Mouse (Mus musculus) kidney, postnatal 14 days (tissue): ENCODE data around the gene Iqcb1.

Experiments used
- DNase-seq: peaks from one replicate; pipeline ENCODE4 v3.0.0; 2022; ENCODE audit warnings: mixed read lengths

Gene Iqcb1

DNA sequence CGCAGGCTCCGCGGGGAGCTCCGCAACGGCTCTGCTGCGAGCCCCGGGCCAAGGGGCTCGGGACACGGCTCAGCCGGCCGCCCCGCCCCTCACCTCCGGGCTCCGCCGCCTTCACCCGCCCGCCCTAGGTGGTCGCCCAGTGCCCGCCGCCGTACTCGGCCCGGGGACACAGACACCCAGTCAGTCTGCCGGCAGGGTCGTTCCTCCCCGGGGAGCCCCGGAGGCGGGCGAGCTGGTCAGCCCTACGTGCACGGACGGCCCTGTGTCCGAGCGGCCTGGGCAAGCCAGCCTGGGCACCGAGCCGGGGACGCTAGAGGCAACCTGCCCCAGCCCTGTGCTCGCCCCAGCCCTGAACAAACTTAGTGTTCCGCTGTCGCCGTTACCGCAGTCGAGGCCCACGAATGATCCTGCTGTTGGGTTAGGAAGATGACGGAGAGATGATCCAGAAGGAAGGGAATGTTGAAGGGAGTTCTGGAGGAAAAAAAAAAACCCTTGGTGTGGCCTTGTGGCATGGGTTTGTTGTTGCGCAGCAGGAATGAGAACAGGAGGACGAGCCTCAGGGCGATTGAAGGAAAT is 47.2 kb downstream of the Iqcb1 start:
- no peak for DNase-seq

DNA sequence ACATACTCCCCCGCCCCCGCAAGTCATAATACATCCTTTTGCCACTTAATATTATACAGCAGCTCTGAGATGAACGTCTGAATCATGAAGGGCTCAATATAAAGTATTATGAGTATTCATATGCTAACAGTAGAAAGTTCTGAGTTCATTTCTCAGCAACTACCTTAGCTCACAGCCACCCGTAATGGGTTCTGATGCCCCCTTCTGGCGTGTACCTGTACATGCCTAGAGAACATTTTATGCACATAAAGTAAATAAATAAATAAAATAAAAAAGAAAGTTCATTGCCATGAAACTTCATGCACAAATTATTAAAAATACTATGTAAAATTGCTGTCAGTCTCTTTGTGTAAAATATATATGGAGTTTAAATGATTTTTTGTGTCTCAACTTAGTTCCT is 49.1 kb downstream of the Iqcb1 start:
- no peak for DNase-seq

GRCm38 (mm10) chr16:36882737-36883343 is 54.7 kb downstream of the Iqcb1 start:
- DNase-seq = no peak

- DNase-seq = no peak
Observed at GRCm38 (mm10) chr16:36884881-36885280, 56.7 kb downstream of the Iqcb1 start.

DNA sequence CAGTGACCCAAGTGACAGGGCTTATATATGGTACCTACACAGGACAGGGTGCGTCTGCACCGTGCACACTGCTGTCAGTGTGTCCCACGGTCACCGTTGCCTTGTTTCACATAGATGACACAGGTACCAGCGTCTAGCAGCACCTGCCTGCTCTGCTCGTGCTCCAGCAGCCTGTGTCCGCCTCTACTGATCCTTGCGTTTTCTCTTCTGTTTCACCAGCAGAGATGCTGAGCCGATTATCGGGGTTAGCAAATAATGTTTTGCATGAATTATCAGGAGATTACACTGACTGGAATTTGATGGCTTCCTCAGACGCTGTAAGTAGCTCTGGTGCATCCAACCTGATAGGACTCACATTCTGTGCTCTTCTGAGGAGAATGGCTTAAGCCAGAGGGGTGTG is 57.7 kb downstream of the Iqcb1 start:
- no peak for DNase-seq

DNA sequence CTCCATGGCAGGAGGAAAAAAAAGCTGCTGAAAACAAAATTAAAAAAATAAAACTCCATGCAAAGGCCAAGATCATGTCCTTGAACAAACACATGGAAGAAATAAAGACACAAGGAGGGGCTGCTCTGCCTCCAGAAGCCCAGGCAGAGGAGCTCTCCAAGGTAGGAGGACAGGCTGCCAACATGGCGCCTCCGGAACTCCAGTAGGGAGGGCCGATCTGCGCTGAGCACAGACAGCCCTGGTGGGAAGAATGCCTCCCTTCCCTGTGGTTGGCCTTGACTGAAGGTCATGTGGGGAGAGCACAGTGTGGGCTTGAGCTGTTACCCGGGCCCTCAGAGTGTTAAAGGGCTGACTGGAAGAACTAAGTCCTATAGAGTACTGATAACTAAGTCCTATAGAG is 59.4 kb downstream of the Iqcb1 start:
- DNase-seq = no peak

DNA sequence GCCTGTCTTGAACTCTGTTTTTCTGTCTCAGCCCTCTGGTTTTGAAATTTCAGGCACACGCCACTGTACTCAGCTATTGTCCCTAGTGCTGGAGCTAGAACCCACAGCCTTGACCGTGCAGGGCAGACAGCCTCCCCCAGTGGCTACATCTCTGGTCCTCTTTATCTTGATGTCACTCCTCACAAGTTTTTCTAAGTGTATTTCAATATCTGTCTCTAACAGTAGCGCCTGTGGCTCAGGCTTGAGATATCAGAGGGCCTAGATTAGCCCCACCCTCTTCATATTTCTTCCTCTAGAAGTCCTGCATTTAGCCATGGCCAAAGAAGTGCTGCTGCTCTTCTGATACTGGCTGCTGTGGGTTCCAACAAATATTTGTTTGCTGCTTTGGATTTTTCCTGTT is 62.4 kb downstream of the Iqcb1 start:
- DNase-seq = no peak

- no peak for DNase-seq
Observed at GRCm38 (mm10) chr16:36891415-36891814, 63.2 kb downstream of the Iqcb1 start.

- DNase-seq = no peak
Observed at GRCm38 (mm10) chr16:36893317-36893716, 65.1 kb downstream of the Iqcb1 start.

- DNase-seq = no peak
Observed at GRCm38 (mm10) chr16:36896712-36897111, 68.5 kb downstream of the Iqcb1 start.

GRCm38 (mm10) chr16:36903156-36903555 is 75.0 kb downstream of the Iqcb1 start:
- no peak for DNase-seq

DNA sequence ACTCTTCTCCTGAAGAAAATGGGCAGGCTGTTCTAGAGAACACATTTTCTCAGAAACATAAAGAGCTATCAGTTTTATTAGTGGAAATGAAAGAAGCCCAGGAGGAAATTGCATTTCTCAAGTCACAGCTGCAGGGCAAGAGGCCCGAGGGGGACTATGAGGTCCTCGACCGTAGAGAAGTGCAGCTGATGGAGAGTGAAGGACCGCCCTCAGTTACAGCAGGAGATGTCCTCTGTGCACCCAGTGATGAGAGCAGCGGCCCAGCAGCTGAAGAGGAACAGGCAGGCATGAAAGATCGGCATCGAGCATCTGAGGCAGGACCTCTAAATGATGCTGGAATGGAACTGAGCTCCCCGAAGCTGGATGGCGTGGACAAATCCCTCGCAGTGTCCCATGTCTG is 83.7 kb downstream of the Iqcb1 start:
- DNase-seq = no peak

GRCm38 (mm10) chr16:36912311-36912710 is 84.1 kb downstream of the Iqcb1 start:
- DNase-seq = no peak

DNA sequence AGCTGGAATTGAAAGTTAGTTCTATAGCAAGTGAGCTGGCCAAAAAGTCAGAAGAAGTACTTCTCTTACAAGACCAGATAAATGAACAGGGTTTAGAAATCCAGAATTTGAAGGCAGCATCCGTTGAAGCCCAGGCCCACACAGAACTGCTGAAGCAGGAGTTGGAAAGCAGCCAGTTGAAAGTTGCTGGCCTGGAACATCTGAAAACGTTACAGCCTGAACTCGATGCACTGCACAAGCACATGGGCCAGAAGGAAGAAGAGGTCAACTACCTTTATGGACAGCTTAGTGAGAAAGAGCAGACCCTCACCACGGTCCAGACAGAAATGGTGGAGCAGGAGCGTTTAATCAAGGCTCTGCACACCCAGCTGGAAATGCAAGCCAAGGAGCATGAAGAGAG is 86.0 kb downstream of the Iqcb1 start:
- DNase-seq = peak; percentile 77

DNA sequence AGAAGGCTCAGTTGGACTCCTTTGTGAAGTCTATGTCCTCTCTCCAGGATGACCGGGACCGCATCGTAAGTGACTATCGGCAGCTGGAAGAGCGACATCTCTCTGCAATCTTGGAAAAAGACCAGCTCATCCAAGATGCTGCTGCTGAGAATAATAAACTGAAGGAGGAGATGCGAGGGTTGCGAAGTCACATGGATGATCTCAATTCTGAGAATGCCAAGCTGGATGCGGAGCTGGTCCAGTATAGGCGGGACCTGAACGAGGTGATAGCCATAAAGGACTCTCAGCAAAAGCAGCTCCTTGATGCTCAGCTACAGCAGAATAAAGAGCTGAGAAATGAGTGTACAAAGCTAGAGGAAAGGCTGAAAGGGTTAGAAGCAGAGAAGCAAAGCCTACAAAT is 90.3 kb downstream of the Iqcb1 start:
- no peak for DNase-seq

DNA sequence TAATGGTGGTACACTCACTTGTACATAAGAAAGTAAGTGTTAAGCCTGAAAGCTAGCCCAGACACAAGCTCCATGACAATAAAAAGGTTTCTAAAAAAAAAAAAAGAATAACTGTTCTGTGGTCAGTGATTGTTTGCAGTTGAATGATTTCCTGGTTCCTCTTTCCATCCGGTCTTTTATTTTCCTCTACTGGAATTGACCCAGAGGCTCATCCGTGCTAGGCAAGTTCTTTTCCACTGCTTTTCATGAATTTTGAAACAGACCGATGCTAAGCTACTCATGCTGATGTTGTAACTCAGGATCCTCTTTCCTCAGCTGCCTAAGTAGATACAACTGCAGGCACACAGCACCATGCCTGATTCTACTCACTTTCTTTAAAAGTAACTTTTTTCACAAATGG is 92.2 kb downstream of the Iqcb1 start:
- no peak for DNase-seq

DNA sequence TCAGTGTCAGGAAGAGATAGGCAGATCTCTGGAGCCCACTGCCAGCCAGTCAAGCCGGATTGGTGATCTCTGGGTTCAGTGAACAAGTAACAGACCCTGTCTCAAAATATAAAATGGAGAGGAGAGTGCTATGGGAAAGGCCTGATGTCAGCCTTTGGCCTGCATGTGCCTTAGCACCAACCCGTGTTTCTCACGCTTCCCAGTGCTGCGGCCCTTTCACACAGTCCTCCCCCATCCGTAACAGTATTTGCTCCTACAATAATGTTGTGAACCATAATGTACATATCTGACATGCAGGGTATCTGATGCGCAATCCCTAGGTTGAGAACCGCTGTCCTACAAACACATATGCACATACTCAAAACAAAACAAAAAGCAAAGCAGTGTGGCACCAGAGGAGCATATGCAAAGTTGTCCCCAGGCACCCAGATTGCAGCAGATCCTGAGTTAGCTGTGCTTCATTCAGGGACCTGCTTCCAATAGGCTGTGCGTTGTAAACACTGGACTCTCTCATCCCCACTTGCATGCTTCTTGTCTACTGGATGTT is 93.0 kb downstream of the Iqcb1 start:
- DNase-seq = no peak

DNA sequence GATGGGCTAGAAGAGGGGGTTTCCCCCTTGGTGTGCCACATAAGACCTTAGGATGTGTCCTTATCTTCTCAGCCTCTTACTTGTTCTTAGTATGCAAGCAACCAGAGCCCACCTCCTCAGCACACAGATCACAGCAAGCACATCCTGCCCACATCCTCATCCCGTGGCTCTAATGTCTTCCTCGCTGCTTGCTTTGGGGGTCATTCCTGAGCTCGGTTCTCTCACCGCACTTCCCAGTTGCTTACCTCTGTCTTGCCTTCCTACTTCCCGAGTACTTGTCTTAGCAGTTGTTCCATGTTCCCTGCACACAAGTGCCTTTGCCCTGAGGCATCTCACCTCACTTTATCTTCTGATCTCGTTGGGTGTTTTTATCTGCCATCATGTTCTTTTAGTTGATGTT is 93.8 kb downstream of the Iqcb1 start:
- DNase-seq = no peak
